Mouse (Mus musculus): ENCODE results near the gene Psmd13.

GRCm38 (mm10) chr7:140894031-140894430, 12.3 kb downstream of the Psmd13 start:
- TF ChIP-seq CTCF (conservative IDR thresholded peaks at IDR 0.05; ENCODE audit: low read length): no peak
- no peak for TF ChIP-seq POU5F1 (IDR thresholded peaks at IDR 0.05; ENCODE audit: borderline replicate concordance, low read length)
- no peak for TF ChIP-seq NANOG (IDR thresholded peaks at IDR 0.05; ENCODE audit: borderline replicate concordance, low read length)

All from E14TG2a.4 (cell line).